Mouse (Mus musculus): Measurements from ENCODE around the gene Sema4a.

DNA sequence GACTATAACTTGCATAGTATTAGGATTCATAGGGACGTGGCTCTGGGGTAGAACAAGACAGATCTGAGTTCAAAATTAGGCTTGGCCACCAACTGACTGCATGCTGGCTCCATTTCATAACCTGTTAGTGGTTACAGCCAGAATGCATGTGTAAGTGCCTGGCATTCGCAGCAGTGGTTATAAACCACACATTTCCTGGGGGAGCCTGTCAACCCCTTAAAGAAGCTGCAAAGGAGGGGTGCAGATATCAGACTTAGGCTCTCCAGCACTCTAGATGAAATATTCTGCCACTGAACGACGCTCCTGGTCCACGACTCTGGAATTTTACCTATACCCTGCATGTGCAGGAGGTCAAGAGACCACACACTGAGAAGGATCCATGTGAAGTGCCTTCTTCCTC, 8.7 kb downstream of the Sema4a start:
- TF ChIP-seq POLR2A (IDR thresholded peaks at IDR 0.05; ENCODE audit: low read depth, low read length) (no peak), CTCF (IDR thresholded peaks at IDR 0.05; ENCODE audit: extremely low read depth, insufficient read depth, insufficient read length, insufficient replicate concordance) (no peak)
